Mouse (Mus musculus) neural tube, embryonic 14.5 days (tissue): ENCODE measurements at regions not wholly inside any gene's neighbourhood (a gene's known extent, or its start where the extent isn't known, plus 50 kb on each side); places are given as distances from the start of the nearest gene placed in this dataset.

Experiments used
- ATAC-seq: fragments of 200-750 bp; cut with Nextera tagmentation; 2 replicates; pipeline ENCODE4 v1.8.0; 2017; ENCODE audit warnings: low read depth, mild to moderate bottlenecking, moderate TSS enrichment, moderate library complexity
- H3K27ac ChIP-seq: fragments of 300-500 bp; sonication (generic); 2 replicates; pipeline ENCODE4 v1.5.1; 2014; ENCODE audit warnings: low read depth, mild to moderate bottlenecking, control low read depth, low read length, moderate library complexity, mixed read lengths
- H3K27me3 ChIP-seq: fragments of 300-500 bp; sonication (generic); 2 replicates; pipeline ENCODE4 v1.6.1; 2014; ENCODE audit warnings: low read length; ENCODE audit not compliant: control insufficient read depth, insufficient read depth
- H3K36me3 ChIP-seq: fragments of 300-500 bp; sonication (generic); 2 replicates; pipeline ENCODE4 v1.6.1; 2014; ENCODE audit warnings: low read length, mixed read lengths; ENCODE audit not compliant: control insufficient read depth, insufficient read depth
- H3K4me1 ChIP-seq: fragments of 300-500 bp; sonication (generic); 2 replicates; pipeline ENCODE4 v1.6.1; 2014; ENCODE audit warnings: low read length; ENCODE audit not compliant: control insufficient read depth, insufficient read depth
- H3K4me2 ChIP-seq: fragments of 300-500 bp; sonication (generic); 2 replicates; pipeline ENCODE4 v1.6.1; 2014; ENCODE audit warnings: mild to moderate bottlenecking, low read depth, low read length, control low read depth
- H3K4me3 ChIP-seq: fragments of 300-500 bp; sonication (generic); 2 replicates; pipeline ENCODE4 v1.5.1; 2014; ENCODE audit warnings: low read depth, low read length, control low read depth, mixed read lengths
- H3K9ac ChIP-seq: fragments of 300-500 bp; sonication (generic); replicated peaks from 2 replicates; pipeline ENCODE4 v1.6.1; 2014; ENCODE audit warnings: low read depth, mild to moderate bottlenecking, control low read depth, low read length, mixed read lengths
- H3K9me3 ChIP-seq: fragments of 300-500 bp; sonication (generic); 2 replicates; pipeline ENCODE4 v1.6.1; 2016; ENCODE audit warnings: low read length; ENCODE audit not compliant: control insufficient read depth
- WGBS: fragments of 180-500 bp; shearing (Covaris S2); extraction: QIAGEN DNeasy Blood & Tissue Kit; methylation state at CpG from one replicate; pipeline ENCODE4 v1.1.7; 2014; 5-methylcytosine and 5-hydroxymethylcytosine counted together

DNA sequence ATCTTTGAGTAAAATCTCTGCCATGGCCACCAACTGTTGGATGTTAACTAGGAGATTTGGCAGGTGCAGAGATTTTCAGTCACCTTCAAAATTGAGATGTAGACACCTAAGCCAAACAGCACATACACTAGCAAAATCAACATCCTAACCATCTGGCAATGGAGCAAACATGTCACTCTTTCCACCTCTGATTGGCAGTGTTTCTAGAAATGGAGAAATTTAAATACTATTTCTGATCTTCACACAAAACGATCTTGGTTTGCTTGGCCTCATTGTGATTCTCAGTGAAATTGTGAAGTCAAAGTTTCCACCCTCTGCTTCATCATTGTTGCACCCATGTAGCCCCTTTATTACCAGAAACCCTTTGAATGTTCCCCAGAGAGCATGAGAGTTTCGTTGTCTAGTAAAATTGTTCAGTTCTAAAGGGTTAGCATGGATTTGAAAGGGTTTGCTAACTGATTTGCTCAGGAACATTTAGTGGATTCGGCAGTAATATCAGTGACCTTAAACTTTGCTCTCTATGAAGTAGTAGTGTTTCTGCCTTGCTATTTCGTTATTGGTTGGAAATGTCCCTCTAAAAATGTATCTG is 854.1 kb downstream of the Stpg2 start:
- 82% methylated on average over 4 of the region's 4 CpGs for WGBS
- Histone ChIP-seq H3K9me3 (no peaks in the 10 kb centered on the region), H3K9ac (no peak overlapping the region), H3K4me2 (no peak overlapping the region), H3K4me3 (no peak overlapping the region), H3K36me3 (no peaks in the 10 kb centered on the region), H3K27me3 (no peaks in the 10 kb centered on the region), H3K27ac (no peak overlapping the region), H3K4me1 (no peaks in the 10 kb centered on the region)
- ATAC-seq: no peak

DNA sequence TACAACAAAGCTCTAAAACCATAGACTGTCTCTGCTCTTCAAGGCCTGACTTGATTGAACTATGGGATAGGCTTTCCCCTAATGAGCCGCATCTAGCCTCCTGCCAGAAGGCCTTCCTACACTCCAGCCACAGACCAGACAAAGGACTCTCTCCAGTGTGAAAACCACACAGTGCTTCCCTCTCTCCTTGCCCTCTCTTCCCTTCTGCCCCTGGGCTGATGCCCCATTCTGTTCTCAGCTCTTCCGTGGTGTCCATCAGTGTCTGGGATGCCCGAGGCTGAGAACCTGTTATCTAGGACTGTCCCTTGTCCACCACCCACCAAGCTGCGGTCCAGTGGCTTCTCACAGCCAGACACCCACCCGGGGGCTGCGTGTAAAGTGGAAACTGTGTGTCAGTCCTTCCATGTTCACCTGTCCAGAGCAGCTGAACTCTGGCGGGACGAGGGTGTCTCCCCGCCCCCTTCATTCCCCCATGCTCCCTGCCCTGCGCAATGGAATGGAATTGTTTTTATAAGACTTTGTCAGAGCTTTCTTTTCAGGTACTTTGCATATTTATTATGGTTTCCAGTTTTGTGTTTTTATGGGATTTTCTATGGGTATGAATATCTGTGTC is 856.4 kb downstream of the Stpg2 start:
- no peak for ATAC-seq
- no peaks in the 10 kb centered on the region for H3K9me3 ChIP-seq
- WGBS: 93% methylated on average over 10 of the region's 10 CpGs
- no peak overlapping the region for H3K9ac ChIP-seq
- no peak overlapping the region for H3K4me3 ChIP-seq
- H3K4me2 ChIP-seq: no peak overlapping the region
- H3K4me1 ChIP-seq: no peaks in the 10 kb centered on the region
- no peaks in the 10 kb centered on the region for H3K36me3 ChIP-seq
- H3K27ac ChIP-seq: no peak overlapping the region
- no peaks in the 10 kb centered on the region for H3K27me3 ChIP-seq

DNA sequence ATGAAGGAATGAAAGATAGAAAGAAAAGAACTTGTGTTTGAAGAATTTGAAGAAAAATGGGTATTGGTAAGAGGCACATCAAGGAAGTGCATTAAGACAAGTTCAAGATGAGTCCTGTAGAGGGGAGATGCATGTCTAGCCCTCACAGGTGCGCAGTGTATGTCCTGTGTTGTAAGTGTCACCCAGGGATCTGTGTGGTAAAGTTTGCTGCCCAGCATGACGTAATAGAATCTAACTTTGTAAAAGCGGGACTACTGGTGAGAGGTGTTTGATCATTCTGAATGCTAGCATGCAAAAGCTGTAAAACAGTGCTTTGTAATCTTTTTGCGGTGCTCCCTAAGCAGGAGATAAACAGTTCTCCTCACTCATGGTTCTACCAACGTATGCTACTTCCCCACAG is 857.4 kb downstream of the Stpg2 start:
- H3K27ac ChIP-seq: no peak overlapping the region
- 88% methylated on average over 5 of the region's 5 CpGs for WGBS
- no peaks in the 10 kb centered on the region for H3K36me3 ChIP-seq
- no peaks in the 10 kb centered on the region for H3K9me3 ChIP-seq
- no peak overlapping the region for H3K4me3 ChIP-seq
- no peaks in the 10 kb centered on the region for H3K4me1 ChIP-seq
- H3K4me2 ChIP-seq: no peak overlapping the region
- ATAC-seq: no peak
- H3K9ac ChIP-seq: no peak overlapping the region
- no peaks in the 10 kb centered on the region for H3K27me3 ChIP-seq

DNA sequence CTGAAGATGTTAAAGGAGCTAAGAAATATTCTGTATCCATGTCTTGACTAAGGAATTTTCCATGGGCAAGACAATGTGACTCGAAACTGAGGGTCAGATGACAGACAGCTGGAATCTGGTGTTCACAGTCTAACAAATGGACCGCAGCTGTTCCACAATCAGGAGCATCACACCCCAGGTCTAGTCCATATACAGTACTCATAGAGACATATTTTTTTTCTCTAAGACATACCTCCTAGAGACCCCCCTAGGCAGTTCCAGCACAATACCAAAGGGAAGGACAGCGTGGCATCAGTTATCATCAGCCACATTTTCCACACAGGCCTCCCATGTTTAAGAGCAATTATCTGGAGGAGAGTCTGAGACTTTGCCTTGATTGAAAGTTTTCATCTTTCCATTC is 878.8 kb downstream of the Stpg2 start:
- no peak for ATAC-seq
- Histone ChIP-seq H3K9ac (no peak overlapping the region), H3K9me3 (no peaks in the 10 kb centered on the region), H3K27ac (no peak overlapping the region), H3K27me3 (no peaks in the 10 kb centered on the region), H3K4me2 (no peak overlapping the region), H3K4me1 (no peaks in the 10 kb centered on the region), H3K36me3 (no peaks in the 10 kb centered on the region), H3K4me3 (no peak overlapping the region)
- 86% methylated on average over 3 of the region's 3 CpGs for WGBS

DNA sequence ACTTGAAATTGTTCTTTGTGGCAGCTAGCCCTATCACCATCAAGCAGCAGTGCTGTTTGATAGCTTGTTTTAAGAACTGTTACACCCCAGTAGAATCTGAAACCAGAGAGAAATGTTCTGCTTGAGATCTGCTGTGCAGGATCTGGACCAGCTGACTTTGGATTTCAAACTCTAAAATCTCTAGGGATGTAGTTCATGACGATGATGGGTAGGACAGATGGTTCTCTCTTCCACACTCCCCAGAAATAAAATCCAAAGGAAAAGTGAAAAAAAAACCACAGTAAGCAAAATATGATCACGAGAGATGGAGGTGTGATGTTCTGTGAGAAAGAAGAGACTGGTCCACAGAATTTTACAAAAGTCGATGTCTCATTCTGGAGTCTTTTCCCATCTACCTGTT is 879.9 kb downstream of the Stpg2 start:
- no peak overlapping the region for H3K27ac ChIP-seq
- no peak overlapping the region for H3K4me2 ChIP-seq
- no peak overlapping the region for H3K9ac ChIP-seq
- no peak for ATAC-seq
- no peaks in the 10 kb centered on the region for H3K36me3 ChIP-seq
- no peak overlapping the region for H3K4me3 ChIP-seq
- no peaks in the 10 kb centered on the region for H3K4me1 ChIP-seq
- no peaks in the 10 kb centered on the region for H3K9me3 ChIP-seq
- no peaks in the 10 kb centered on the region for H3K27me3 ChIP-seq
- WGBS: 93% methylated on average over 3 of the region's 3 CpGs

DNA sequence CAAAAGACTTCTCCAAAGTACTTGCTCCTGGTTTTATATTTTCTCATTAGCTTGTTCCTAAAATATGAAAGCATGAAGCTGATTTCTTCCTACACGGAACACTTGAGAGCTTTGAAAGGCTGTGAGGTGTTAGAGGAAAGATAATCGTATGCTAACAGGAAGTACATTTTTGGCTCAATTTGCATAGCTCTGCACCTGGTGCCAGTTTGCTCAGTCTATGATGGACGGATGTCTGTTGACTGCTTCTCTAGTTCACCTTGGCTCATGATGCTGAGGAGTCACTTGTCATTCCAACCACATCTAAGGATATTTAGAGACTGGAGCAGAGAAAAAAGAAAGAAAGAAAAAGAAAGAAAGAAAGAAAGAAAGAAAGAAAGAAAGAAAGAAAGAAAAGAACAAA is 882.5 kb downstream of the Stpg2 start:
- no peak overlapping the region for H3K4me2 ChIP-seq
- no peak overlapping the region for H3K27ac ChIP-seq
- H3K9me3 ChIP-seq: no peaks in the 10 kb centered on the region
- no peaks in the 10 kb centered on the region for H3K36me3 ChIP-seq
- no peak overlapping the region for H3K4me3 ChIP-seq
- no peaks in the 10 kb centered on the region for H3K4me1 ChIP-seq
- no peak for ATAC-seq
- WGBS: 92% methylated on average over 3 of the region's 3 CpGs
- no peaks in the 10 kb centered on the region for H3K27me3 ChIP-seq
- H3K9ac ChIP-seq: no peak overlapping the region

DNA sequence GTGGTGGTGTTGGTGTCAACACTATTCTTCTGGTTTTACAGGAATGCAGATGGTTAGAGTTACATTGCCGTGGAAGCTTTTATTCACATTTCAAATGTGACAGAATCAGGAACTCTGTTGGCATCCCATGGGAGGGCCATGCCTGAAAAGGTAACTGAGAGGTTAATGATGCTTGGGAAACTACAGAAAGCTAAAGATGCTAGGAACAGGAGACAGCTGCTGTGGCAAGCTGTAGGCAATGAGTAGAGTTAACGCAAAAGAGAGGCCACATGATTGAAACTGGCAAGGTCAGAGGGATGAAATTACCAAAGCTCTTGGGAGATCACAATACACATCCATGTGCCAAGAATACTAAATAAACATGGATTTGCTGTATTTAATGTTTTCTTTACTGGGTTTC is 886.4 kb downstream of the Stpg2 start:
- no peaks in the 10 kb centered on the region for H3K36me3 ChIP-seq
- no peak for ATAC-seq
- no peak overlapping the region for H3K4me3 ChIP-seq
- H3K27ac ChIP-seq: no peak overlapping the region
- 60% methylated on average over 2 of the region's 2 CpGs for WGBS
- H3K4me2 ChIP-seq: no peak overlapping the region
- H3K27me3 ChIP-seq: no peaks in the 10 kb centered on the region
- no peaks in the 10 kb centered on the region for H3K9me3 ChIP-seq
- no peaks in the 10 kb centered on the region for H3K4me1 ChIP-seq
- H3K9ac ChIP-seq: no peak overlapping the region

DNA sequence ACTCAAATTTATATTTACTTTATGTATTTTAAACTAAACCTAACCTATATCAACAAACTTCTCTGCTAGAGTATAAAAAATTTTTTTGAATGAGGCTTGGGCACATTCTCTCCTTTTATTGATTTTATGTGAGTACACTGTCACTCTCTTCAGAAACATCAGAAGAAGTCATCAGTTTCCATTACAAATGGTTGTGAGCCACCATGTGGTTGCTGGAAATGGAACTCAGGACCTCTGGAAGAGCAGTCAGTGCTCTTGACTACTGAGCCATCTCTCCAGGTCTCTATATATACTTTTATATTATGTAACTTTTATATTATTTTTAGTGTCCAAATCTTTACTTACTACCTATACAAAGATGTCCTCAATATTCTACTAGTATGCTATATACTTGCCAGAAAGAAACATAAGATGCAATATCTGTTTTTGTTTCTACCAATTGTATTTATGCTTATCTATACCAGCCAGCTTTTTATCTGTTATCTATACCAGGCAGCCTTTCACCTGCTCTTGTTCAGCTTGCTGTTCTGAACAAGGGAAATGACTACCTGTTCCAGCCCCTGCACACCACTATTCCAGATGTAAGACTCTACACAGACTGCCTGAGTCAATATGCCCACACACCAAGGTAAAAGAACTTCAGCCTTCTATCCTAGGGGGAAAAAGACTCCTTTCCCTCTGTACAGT is 891.5 kb downstream of the Stpg2 start:
- H3K4me1 ChIP-seq: no peaks in the 10 kb centered on the region
- H3K9ac ChIP-seq: no peak overlapping the region
- H3K27ac ChIP-seq: no peak overlapping the region
- H3K36me3 ChIP-seq: no peaks in the 10 kb centered on the region
- no peaks in the 10 kb centered on the region for H3K27me3 ChIP-seq
- H3K4me3 ChIP-seq: no peak overlapping the region
- no peaks in the 10 kb centered on the region for H3K9me3 ChIP-seq
- no peak for ATAC-seq
- no peak overlapping the region for H3K4me2 ChIP-seq

DNA sequence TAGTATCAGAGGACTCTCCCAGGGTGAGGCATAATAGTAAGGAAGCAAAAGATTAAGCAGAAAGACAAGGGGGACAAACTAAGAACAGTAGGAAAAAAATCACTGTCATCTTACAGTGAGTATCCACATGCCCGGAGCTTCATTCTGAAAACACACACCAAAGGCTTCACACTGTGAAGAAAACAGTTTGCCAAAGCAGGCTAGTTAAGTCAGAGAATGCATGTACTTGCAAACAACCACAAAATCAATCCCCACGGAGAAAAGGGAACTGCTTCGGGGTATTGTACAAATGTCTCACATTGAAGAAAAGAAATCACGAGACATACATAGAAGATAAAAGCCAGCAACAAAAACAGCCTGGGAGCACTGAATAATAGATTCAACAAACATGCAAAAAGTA is 903.9 kb downstream of the Stpg2 start:
- H3K4me1 ChIP-seq: no peaks in the 10 kb centered on the region
- no peaks in the 10 kb centered on the region for H3K36me3 ChIP-seq
- H3K27ac ChIP-seq: no peak overlapping the region
- no peak overlapping the region for H3K9ac ChIP-seq
- no peaks in the 10 kb centered on the region for H3K9me3 ChIP-seq
- ATAC-seq: no peak
- no peak overlapping the region for H3K4me3 ChIP-seq
- no peaks in the 10 kb centered on the region for H3K27me3 ChIP-seq
- 48% methylated on average over 4 of the region's 4 CpGs for WGBS
- no peak overlapping the region for H3K4me2 ChIP-seq
